Mouse (Mus musculus) embryonic facial prominence, embryonic 11.5 days (tissue): ENCODE measurements at regions not wholly inside any gene's neighbourhood (a gene's known extent, or its start where the extent isn't known, plus 50 kb on each side); places are given as distances from the start of the nearest gene placed in this dataset.
"Not testable (repeated sequence)": the region's sequence is repeated elsewhere in the genome, so short reads cannot be mapped to it uniquely, and the experiment has no call there.

Source experiments
- ATAC-seq: fragments of 200-750 bp; cut with Nextera tagmentation; replicated peaks from 2 replicates; pipeline ENCODE4 v1.8.0; 2017; ENCODE audit warnings: low read depth; ENCODE audit not compliant: insufficient number of reproducible peaks, low FRiP score, low TSS enrichment
- DNase-seq: peaks from one replicate; pipeline ENCODE4 v3.0.0-alpha.2; 2015; ENCODE audit warnings: low spot score
- H3K27ac ChIP-seq: fragments of 300-500 bp; sonication (generic); replicated peaks from 2 replicates; pipeline ENCODE4 v1.5.1; 2014; ENCODE audit warnings: mild to moderate bottlenecking, low read depth, low read length, control low read depth
- H3K27me3 ChIP-seq: fragments of 300-500 bp; sonication (generic); 2 replicates; pipeline ENCODE4 v1.6.1; 2014; ENCODE audit warnings: mild to moderate bottlenecking, low read length, moderate library complexity, mixed read lengths; ENCODE audit not compliant: control insufficient read depth, insufficient read depth
- H3K36me3 ChIP-seq: fragments of 300-500 bp; sonication (generic); replicated peaks from 2 replicates; pipeline ENCODE4 v1.6.1; 2014; ENCODE audit warnings: low read depth, mild to moderate bottlenecking, low read length, moderate library complexity, mixed read lengths; ENCODE audit not compliant: control insufficient read depth, insufficient read depth
- H3K4me1 ChIP-seq: fragments of 300-500 bp; sonication (generic); 2 replicates; pipeline ENCODE4 v1.6.1; 2014; ENCODE audit warnings: low read length, mixed read lengths; ENCODE audit not compliant: control insufficient read depth, insufficient read depth
- H3K4me2 ChIP-seq: fragments of 300-500 bp; sonication (generic); 2 replicates; pipeline ENCODE4 v1.6.1; 2014; ENCODE audit warnings: low read depth, mild to moderate bottlenecking, control low read depth, low read length, moderate library complexity
- H3K4me3 ChIP-seq: fragments of 300-500 bp; sonication (generic); 2 replicates; pipeline ENCODE4 v1.5.1; 2014; ENCODE audit warnings: low read depth, low read length, control low read depth
- H3K9ac ChIP-seq: fragments of 300-500 bp; sonication (generic); replicated peaks from 2 replicates; pipeline ENCODE4 v1.6.1; 2014; ENCODE audit warnings: mild to moderate bottlenecking, control low read depth, low read length
- H3K9me3 ChIP-seq: fragments of 300-500 bp; sonication (generic); replicated peaks from 2 replicates; pipeline ENCODE4 v1.6.1; 2016; ENCODE audit warnings: mild to moderate bottlenecking, low read length, inconsistent platforms, mixed read lengths; ENCODE audit not compliant: control insufficient read depth
- WGBS: fragments of 180-500 bp; shearing (Covaris S2); extraction: QIAGEN DNeasy Blood & Tissue Kit; methylation state at CpG from one replicate; pipeline ENCODE4 v1.1.7; 2014; 5-methylcytosine and 5-hydroxymethylcytosine counted together

GRCm38 (mm10) chr16:79308541-79308940, 217.6 kb upstream of the Tmprss15 start:
- H3K4me2 ChIP-seq: no peak overlapping the region
- H3K9ac ChIP-seq: no peak overlapping the region
- no peak overlapping the region for H3K4me3 ChIP-seq
- no peak overlapping the region for H3K27ac ChIP-seq
- ATAC-seq (no peak), DNase-seq (no peak)
- H3K36me3 ChIP-seq: no peaks in the 10 kb centered on the region
- no peaks in the 10 kb centered on the region for H3K4me1 ChIP-seq
- no peaks in the 10 kb centered on the region for H3K27me3 ChIP-seq
- no peaks in the 10 kb centered on the region for H3K9me3 ChIP-seq
- 84% methylated on average over 1 of the region's 1 CpGs for WGBS

DNA sequence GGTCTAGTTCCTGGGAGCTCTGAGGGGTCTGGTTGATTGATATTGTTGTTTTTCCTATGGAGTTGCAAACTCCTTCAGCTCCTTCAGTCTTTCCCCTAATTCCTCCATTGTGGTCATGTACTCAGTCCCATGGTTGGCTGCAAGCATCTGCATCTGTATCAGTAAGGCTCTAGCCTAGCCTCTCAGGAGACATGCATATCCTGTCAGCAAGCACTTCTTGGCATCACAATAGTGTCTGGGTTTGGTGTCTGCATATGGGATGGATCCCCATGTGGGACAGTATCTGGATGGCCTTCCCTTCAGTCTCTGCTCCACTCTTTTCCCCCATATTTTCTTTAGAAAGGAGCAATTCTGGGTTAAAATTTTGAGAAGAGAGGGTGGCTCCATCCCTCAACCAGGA, 205.7 kb upstream of the Tmprss15 start:
- not testable (repeated sequence) for H3K9ac ChIP-seq, ATAC-seq, H3K4me3 ChIP-seq, H3K27ac ChIP-seq, H3K36me3 ChIP-seq, H3K4me1 ChIP-seq, H3K27me3 ChIP-seq, H3K9me3 ChIP-seq, H3K4me2 ChIP-seq, DNase-seq

GRCm38 (mm10) chr16:79279006-79279405, 188.1 kb upstream of the Tmprss15 start:
- H3K27ac ChIP-seq: no peak overlapping the region

GRCm38 (mm10) chr16:79256525-79256924, 165.6 kb upstream of the Tmprss15 start:
- DNase-seq (no peak), ATAC-seq (no peak)
- Histone ChIP-seq H3K27ac (no peak overlapping the region), H3K36me3 (no peaks in the 10 kb centered on the region), H3K27me3 (no peaks in the 10 kb centered on the region), H3K4me2 (no peak overlapping the region), H3K4me3 (no peak overlapping the region), H3K9ac (no peak overlapping the region), H3K9me3 (no peaks in the 10 kb centered on the region), H3K4me1 (no peaks in the 10 kb centered on the region)
- WGBS: 94% methylated on average over 1 of the region's 1 CpGs

More at GRCm38 (mm10) chr16:79279006-79279405, 188.1 kb upstream of the Tmprss15 start:
- Histone ChIP-seq H3K4me2 (no peak overlapping the region), H3K9ac (no peak overlapping the region), H3K36me3 (no peaks in the 10 kb centered on the region), H3K4me3 (no peak overlapping the region), H3K9me3 (no peaks in the 10 kb centered on the region), H3K4me1 (no peaks in the 10 kb centered on the region), H3K27me3 (no peaks in the 10 kb centered on the region)
- 91% methylated on average over 2 of the region's 2 CpGs for WGBS
- ATAC-seq (no peak), DNase-seq (no peak)

DNA sequence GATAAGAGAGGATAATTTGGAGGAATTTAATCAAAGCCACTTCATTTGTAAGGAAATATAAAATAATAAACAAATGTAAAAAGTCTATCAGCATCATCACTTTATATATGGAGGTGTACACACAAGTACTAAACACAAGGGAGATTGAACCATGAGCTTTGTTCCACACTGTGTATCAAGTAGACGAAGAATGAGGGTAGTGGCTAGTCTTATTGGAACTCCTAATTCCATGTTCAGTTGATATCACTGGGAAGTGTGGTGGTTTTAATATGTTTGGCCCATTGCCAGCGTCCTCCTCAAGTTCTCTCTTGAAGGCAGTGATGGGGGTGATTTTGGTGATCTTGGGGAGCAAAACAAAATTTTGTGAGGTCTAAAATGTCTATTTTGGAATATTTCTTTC, 165.2 kb upstream of the Tmprss15 start:
- H3K27ac ChIP-seq: no peak overlapping the region
- no peak overlapping the region for H3K4me3 ChIP-seq
- DNase-seq (no peak), ATAC-seq (no peak)
- no peaks in the 10 kb centered on the region for H3K9me3 ChIP-seq
- no peaks in the 10 kb centered on the region for H3K27me3 ChIP-seq
- 49% methylated on average over 2 of the region's 2 CpGs for WGBS
- no peak overlapping the region for H3K9ac ChIP-seq
- H3K4me1 ChIP-seq: no peaks in the 10 kb centered on the region
- no peak overlapping the region for H3K4me2 ChIP-seq
- no peaks in the 10 kb centered on the region for H3K36me3 ChIP-seq

- Histone ChIP-seq H3K4me3 (no peak overlapping the region), H3K27ac (no peak overlapping the region), H3K27me3 (no peaks in the 10 kb centered on the region), H3K4me1 (no peaks in the 10 kb centered on the region), H3K9ac (no peak overlapping the region), H3K4me2 (no peak overlapping the region), H3K36me3 (no peaks in the 10 kb centered on the region), H3K9me3 (no peaks in the 10 kb centered on the region)
- ATAC-seq (no peak), DNase-seq (no peak)
- 73% methylated on average over 3 of the region's 3 CpGs for WGBS
Measured at GRCm38 (mm10) chr16:79240857-79241491, 150.1 kb upstream of the Tmprss15 start.

- Histone ChIP-seq H3K36me3 (no peaks in the 10 kb centered on the region), H3K27ac (no peak overlapping the region), H3K4me3 (no peak overlapping the region), H3K4me1 (no peaks in the 10 kb centered on the region), H3K27me3 (no peaks in the 10 kb centered on the region), H3K4me2 (no peak overlapping the region), H3K9me3 (no peaks in the 10 kb centered on the region), H3K9ac (no peak overlapping the region)
- 79% methylated on average over 2 of the region's 2 CpGs for WGBS
- DNase-seq (no peak), ATAC-seq (no peak)
Measured at GRCm38 (mm10) chr16:79240191-79240590, 149.3 kb upstream of the Tmprss15 start.

GRCm38 (mm10) chr16:79191196-79191595, 100.3 kb upstream of the Tmprss15 start:
- H3K4me2 ChIP-seq: no peak overlapping the region
- DNase-seq: no peak
- no peaks in the 10 kb centered on the region for H3K27me3 ChIP-seq
- H3K9ac ChIP-seq: no peak overlapping the region
- ATAC-seq: no peak
- no peaks in the 10 kb centered on the region for H3K36me3 ChIP-seq
- H3K9me3 ChIP-seq: no peaks in the 10 kb centered on the region
- WGBS: 91% methylated on average over 7 of the region's 7 CpGs
- H3K4me1 ChIP-seq: no peaks in the 10 kb centered on the region
- H3K4me3 ChIP-seq: no peak overlapping the region
- H3K27ac ChIP-seq: no peak overlapping the region
